Mouse (Mus musculus) cerebellum, postnatal 25 days (tissue): ENCODE results near the gene Fst.

Source experiments
- DNase-seq, 2 experiments: peaks; one replicate each; pipeline ENCODE4 v3.0.0; 2021; ENCODE audit warnings: mixed read lengths in 2 of 2

Fst gene

DNA sequence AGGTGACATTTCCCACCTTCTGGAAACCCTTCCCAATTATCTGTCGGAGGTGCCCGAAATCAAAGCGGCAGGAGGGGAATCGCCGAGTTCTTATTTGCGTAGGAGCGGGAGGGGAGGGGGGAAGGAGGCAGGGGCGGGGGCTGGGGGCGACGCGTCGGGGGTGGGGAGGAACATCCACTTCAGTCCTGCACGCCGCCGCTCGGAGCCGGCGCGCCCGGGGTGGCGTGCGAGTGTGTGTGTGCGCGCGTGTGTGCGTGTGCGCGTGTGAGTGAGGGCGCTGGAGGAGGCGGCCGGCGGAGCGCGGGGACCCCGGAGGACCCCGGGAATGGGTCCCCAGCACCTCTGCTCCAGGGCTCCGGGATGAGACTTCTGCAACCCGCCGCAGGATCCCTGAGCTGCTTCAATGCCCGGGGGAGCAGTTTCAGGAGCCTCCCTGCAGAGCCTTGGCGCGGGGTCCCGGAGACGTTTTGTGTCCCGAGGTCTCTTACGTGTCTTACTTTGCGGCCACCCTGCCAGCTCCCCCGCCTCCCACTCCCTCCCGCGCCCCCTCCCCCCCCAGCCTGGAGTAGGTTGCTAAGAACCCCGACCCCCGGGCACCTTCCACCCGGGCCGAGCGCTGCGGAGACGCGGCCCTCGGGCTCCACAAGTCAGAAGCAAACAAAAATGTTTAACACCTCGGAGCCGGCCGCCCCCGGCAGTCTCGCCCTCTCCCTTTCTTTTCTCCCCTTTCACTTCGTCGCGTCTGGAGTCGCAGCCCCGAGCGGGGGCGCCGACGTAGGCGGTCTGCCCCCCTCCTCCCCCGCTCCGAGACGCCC lies at the start of gene Fst:
TSS of gene Fst (minus strand) at position 66 of the 815 bp plus-strand sequence.
- DNase-seq: peak; percentile 20 to 30

DNA sequence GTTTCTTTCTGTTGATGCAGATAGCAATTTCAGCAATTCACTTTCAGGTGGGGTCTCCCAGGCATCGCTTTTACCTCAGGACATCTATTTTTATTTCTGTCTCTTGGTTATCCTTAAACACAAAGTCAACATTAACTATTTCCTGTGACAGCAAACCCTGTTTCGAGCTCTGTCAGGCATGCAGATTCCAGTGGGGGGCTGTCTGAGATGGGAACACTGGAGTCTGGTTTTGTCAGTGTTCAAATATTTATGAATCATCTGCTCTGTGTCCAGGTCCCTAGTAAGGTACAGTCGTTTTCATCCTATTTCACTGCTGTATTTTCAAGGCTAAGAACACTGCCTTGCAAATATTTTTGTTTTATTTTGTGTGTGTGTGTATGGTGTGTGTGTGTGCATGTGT lies 35.1 kb upstream of the Fst start:
- no peak for DNase-seq

DNA sequence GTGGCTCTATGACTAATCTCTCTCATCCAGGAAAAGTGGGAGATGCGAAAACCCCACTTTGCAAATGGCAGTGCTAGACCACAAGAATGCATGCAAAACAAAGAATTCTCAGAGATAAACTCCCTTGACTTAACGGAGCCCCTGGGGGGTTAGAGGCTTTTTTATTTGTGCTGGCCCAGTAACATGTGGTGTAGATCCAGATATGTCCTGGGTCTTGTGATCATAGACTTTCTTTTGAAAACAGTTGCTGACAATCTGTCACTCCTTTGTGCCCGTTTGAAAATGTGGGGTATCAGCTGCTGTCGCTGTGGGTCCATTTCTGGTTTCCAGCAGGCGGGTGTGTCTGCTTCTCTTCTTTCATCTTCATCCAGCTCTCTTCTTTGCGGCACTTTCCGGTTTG lies 29.4 kb upstream of the Fst start:
- no peak for DNase-seq

DNA sequence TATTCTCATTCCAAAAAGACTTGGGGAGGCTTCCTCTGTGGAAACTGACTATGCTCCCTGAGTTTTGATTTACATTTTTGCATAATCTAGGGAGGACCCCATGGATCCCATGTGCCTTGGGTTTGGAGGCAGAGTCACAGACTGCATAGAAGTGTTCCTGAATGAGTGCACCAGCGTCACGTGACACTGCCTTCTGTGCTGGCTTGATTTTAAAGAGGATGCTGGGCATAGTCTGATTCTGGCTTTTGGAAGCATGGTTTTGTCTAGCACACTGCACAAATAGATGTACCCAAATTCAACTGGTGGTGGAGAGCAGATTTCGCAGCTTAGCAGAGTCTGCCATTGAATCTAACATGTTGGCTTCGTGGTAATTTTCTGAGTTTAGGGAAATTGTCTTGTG lies 19.6 kb upstream of the Fst start:
- DNase-seq: no peak

DNA sequence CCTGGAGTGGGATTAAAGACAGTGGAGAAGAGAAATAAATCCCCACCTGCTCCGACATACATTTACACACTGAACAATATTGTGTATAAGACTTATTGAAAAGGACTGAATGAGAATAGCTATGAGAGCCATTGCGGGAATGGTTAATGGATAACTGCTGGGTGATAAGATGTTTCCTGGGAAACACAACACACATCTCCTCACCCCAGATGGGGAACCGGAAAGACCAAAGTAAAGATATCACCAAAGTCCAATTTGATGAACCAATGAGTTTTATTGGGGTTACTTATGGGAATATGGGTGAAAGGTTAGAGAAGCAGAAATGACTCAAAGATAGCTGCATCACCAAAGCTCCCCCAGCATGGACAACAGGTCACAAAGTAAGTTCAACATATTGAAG lies 11.2 kb upstream of the Fst start:
- DNase-seq: no peak

DNA sequence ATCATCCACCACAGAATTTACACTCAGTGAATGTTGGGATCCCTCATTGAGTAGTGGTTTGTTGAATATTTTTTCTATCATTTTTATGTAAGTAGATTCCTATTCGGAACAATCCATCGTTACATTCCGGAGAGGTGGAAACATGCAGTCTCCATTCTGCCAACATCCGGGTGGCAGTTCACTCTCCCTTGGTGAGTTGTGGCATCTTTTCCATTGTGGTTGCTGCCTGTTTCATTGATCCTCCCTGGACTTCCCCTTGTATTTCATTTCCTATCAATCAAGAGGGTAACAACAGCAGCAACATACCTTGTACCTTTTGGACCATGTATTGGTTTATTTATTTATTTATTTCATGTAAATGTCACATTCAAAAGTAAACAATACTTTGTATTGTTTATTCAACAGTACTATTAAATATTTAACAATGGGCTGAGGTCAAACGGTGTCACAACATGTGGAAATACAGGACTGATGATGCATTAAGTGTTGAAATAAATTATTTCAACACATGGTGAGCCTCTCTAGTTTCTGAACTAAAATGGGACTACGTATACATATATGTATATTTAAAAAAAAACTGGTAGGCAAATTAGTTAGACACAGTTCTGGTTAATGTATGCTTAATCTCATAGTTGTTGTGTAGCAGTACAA lies 7.6 kb upstream of the Fst start:
- no peak for DNase-seq

DNA sequence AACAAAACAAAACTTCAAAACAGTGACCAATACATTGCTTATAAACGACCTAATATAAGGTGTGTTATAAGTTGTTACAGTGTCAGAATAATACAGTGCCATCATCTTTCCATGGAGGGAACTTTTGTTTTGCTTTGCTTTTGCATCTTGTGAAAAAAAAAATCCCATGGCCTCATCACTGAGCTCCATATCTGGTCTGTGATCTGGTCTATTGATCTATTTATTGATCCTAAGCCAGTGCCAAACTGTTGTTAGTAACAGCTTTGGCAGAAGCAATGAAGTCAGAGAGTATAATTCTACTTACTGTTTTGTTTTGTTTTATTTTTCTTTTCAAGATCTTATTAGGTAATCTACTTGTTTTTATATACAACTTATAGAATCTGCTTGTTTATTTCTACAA lies 6.6 kb upstream of the Fst start:
- no peak for DNase-seq

DNA sequence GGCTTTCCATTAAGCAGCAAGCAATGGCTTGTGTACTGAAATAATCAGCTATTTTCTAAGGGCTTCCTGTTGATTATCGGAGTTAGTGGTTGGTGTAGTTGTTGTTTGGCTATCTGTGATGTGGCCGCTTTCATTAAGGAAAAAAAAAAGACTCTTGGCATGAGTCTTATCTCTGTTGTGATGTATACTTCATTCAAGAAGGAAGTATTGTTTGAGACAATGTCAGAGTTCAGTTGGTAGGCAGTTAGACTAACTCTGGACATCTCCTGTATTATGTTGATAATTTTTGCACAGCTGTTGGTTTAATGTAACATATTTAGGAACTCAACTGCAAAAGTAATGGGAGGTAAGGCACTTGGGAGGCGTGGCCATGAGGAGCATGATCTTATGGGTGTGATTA lies 6.1 kb upstream of the Fst start:
- DNase-seq: no peak

DNA sequence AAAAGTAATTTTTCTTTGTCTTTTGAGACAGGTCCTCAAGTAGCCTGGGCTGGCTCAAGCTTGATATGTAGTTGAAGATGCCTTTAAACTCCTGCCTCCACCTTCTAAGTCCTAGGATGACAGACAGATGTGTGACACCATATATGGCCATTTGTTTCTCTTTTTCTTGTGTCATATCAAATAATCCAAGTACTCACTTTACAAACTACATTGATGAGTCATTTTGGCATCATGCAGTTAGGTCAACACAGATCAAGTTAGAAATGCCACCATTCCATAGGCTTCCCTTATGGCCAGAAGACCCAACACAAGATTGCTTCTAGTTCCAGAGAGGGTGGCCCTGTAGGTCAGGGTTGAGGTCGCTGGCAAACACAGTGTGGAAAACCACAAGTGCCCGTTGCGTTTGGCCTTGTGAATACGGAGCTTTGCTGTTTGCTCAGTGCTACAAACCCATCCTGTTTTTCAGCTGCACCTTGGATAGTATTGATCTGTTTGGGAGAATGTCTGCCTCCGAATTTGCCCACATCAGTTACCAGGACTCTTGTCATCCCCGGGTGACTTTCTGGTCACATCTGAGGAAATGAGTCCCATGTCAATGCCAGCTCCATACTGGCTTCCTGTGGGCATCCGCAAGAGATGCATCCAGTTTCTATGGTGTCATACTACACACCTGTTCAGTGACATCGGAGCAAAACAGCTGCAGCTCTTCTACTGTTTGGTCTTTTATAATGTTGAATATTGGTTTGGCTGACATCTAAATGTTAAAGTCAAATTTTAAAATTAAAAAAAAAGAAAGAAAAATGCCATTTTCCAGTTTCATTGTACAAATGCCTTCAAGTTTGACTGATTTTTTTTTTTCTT lies 4.0 kb upstream of the Fst start:
- DNase-seq: no peak

DNA sequence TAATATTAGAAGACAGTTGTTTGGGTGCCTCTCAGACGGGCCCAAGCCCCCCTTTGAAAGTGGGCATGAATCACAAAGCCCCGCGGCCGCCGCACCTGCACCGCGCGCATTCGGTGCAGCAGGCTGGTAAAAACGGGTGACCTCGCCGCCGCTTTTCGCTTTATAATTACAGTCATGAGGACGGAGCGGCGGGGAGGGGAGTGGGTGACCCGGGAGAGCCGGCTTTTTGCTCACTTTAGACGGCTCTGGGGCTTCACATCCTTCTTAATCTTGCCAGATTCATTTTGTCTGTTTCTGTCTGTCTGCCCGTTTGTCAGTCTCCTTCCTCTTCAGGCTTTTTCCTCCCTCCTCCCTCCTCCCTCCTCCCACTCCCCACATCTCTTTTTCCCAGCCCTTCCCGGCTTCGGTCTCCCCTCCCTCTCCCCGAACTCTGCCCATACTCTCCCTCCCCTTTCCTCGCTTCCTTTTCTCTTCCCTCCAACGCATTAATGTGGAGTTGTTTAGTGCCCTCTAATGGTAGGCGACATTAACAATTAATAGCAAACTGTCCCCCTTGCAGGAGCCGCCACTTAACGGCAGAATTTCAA lies 1.6 kb upstream of the Fst start:
- DNase-seq: peak; percentile 25 to 36

DNA sequence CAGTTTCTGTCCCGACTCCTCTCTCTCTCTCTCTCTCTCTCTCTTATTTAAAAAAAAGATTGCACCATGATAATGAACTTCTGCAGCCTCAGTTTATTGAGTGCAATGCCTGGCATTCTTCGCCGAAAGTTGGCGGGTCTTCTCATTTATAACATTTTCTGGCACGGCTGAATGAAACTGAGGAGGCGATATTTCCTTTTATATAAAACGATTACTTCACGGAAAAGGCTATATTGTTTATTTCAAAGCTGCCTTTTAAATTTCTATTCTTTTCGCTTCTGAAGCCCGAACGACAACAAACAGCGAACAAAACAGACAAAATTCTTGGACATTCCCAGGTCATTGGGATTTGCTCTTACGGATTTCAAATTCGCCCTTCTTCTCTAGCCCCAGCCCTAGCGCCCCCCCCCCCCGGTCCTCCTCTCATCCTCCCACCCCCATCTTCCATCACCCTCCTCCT lies 980 bp upstream of the Fst start:
- DNase-seq: no peak

DNA sequence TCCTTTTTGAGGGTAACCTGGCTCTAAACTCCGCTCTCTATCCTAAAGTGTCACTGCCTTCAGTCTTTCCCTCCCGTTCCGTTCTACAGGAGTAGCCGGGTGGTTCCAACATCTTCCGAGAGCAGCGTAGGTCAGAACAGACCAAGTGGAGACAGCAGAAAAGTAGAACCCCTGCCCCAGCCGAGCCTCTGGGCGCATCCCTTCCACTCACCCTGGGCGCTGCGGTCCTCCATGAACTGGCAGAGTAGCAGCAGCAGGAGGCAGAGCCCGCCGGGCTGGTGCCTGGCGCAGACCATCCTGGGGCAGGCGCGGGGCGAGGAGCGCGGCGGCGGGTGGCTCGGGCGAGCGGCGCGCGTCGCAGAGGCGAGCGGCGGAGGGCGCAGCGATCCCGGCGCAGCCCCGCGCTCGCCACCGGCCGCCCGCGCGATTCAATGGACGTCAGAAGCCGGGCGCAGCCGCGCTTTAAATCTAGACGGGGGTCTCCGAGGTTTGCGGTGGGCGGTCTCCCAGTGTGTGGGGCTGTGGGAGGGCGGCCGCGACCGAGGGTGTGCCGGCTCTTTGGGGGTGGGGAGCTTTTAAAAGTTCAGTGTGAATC lies 363 bp downstream of the Fst start:
- DNase-seq: peak; percentile 34 to 44

DNA sequence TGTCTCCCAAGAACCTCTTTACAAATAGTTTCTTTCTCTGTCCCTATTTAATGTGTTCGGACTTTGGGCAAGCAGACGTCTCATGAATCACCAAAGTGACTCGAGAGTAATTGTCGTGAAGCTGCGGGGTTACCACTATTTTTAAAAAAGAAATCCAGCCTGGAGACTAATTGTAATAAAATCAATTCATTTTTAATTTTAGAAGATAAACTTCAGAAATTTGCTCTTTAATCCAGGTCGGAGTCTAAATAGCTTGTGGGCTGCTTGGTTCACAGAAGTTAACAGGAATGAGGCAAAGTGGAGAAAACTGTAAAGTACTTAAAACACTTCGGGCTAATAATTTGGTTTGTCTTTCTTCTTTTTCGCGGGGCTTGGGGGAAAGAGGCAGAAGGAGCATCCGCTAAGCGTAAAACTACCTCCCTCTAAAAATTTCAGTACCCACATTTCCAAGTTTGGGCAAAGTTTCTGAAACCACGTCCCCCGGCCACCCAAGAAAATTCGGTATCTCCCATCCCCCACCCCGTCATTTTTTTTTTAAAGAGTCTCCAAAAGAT lies 1.1 kb downstream of the Fst start:
- DNase-seq: no peak

DNA sequence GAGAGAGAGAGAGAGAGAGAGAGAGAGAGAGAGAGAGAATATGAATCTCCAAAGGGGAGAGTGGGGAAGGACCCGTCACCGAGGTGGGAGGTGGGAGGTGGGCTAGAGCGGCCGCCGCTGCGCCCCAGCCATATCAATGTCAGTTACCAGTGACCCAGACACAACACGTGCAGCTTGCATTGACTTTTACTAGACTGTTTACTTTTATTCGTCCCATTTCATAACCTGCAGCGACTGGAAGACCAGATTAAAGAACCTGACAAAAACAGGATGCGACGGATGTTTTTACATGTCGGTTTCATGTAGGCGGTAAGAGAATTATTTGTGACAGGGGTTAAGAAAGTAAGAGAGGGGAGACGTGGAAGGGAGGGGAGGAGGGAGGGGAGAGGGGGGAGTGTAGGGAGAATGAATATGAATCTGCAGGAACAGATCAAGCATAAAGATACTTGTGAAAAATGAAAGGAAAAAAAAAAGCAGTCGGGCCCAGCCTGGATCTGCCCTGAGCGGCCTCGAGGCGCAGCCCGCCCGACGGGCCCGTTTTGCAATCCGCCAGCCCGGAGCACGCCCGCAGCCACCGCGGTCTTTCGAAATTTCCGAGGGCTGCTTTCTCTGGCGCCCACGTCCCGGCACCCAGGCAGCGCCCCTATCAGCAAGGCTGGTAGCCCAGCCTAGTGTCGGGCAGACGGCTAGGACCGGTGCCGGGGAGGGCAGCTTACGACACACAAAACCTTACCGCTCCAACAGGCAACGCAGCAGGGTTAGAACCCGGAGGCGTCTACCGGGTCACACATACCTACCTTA lies 1.8 kb downstream of the Fst start:
- DNase-seq: peak; percentile 17 to 29

DNA sequence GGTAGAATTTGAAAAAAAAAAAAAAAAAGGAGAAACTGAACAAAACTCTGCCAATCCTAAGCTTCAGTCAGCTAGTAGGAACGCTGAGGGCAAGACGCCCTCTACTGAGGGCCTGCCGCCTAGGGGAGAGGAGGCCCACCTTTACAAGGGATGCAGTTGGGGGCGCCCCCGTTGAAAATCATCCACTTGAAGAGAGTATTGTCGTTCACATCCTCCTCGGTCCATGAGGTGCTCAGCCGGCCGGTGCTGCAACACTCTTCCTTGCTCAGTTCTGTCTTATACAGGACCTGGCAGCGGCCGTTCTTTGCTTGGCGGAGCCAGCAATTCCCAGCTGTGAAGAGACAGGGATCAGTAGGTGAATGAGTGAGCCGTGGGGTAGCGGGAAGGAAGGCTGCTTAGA lies 2.5 kb downstream of the Fst start:
- peak; percentile 31 to 39 for DNase-seq

DNA sequence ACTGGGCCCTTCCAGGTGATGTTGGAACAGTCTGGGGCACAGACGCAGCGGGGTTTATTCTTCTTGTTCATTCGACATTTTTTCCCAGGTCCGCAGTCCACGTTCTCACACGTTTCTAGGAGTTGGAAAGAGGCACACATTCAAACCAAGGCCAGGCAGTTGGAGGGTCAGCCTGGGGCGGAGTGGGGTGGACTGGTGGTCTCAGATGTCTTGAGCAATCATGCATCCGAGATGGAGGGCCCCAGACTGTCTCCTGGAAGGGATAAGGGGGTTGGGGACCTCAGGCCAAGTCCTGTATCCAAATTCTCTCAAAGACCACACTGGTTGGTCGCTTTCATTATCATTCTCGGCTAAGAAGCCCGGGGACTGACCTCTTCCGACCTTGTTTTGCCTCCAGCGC lies 3.0 kb downstream of the Fst start:
- peak in 1 of 2 experiments; percentile 6 for DNase-seq

DNA sequence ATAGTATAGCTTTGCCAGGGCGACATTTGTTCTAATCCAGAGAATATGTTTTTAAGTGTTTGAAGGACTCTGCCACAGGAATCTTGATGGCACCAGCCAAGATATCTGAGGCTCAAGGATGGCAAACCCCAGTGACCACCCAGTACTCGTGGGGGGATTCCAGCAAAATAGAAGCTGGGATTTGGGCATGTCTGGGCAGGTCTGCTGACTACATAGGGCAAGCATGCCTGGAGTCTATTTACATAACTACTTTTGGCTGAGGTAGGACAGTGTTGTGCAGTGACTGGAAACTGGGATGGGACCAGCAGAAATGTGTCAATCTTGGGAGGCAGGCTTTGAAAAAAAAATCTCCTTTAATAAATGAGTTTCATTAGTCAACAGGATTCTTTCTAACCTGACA lies 11.5 kb downstream of the Fst start:
- no peak for DNase-seq

DNA sequence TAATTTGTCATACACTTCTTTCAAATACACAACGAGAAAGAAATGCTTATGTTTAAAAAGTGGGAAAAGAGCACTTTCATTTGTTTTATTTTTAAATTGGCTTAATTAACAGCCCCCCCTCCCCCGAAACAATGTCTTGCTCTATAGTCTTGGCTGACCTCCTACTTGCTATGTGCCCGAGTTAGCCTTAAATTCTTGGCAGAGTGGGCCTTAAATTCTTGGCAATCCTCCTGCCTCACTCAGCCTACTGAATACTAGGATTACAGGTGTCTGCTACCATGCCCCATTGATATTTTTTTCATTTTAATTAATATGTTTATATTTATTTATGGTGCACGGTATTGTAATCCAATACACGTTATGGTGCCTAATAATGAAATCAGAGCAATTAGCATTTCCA lies 26.3 kb downstream of the Fst start:
- DNase-seq: no peak

DNA sequence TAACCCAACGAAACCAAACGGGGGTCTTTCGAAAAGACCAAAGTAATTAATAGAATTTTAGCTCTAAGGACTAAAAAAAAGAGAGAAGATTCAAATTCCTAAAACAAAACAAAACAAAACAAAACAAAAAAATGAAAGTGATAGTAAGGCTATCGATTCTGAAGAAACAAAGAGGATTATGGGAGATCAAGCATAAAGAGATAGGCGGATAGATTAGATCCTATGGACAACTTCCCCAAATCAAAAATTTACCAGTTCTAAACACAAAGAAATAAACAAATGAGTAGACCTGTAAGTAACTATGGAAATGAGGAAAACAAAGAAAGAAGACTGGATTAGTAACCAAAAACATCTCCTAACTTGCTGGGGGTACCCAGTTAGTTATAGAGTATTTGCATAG lies 33.5 kb downstream of the Fst start:
- no peak for DNase-seq

DNA sequence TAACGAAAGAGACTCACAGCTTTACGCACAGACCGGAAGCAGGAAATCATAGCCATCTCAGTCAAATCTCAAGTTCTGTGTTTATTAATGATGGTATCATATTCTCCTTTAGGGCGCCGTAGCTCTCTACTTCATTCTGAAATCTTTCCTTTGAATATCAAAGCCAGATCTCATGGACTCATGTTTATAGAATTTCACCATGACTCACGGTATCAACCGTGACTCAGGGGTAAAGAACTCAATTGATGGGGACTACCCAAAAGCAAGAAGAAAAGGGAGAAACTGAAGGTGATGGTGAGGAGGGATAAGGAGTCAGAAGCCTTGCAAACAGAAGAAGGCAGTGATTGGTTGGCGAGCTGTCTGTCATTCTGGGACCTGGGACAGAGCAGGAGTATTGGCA lies 38.5 kb downstream of the Fst start:
- no peak for DNase-seq

DNA sequence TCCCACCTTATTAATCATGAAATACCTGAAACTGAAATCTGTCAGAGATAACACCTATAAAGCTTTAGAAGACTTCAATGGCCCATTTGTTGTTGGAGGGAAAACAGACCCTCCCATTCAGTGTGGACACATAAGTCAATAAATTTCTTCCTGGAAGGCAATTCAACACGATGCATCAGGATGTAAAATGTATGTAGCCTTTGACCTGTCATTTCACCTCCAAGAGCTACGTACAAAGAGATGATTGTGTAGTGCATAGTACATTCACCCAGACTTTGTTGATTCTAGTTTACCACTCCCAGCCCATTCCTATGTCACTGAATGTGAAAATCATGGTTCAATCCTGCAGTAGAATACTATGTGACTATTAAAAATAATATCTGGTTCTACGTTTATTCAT lies 39.4 kb downstream of the Fst start:
- no peak for DNase-seq

DNA sequence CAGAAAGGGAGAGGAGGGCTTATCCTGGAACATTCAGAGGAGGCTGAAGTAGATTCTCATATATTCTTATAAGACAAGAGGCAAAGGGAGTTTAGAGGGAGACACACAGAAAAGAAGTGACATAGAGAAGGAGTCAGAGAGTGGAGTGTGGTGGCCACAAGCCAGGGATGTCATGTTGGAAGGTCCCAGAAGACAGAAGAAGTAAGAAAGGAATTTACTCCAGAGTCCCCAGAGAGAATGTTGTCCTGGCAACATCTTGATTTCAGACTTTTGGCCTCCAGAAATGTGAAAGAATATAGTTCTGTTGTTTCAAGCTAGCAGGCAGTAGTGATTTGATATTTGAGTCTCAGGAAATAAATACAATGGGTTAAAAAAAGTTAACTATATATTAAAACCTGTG lies 46.4 kb downstream of the Fst start:
- DNase-seq: no peak
